Mouse (Mus musculus): ENCODE measurements around the gene Nat9. TPM values are rescaled to one million over a fixed set of nuclear protein-coding genes. Genes with fewer than 3 reads are reported as not detected.

Nat9 gene
- polyA plus RNA-seq, 1 experiment from 2014 or later: 19.1 TPM

- ATAC-seq (ENCODE audit: low FRiP score, low read depth): no peak
- Histone ChIP-seq H3K4me3 (no peak overlapping the region), H3K27me3 (no peaks in the 10 kb centered on the region), H3K9ac (no peak overlapping the region), H3K9me3 (no peaks in the 10 kb centered on the region), H3K4me1 (replicated peaks) (peaks cover 21% of the 10 kb centered on the region), H3K27ac (replicated peaks) (no peak overlapping the region), H3K36me3 (no peaks in the 10 kb centered on the region), H3K4me2 (peak overlapping the region; percentile 85)
- 90% methylated on average over 13 of the region's 13 CpGs for WGBS
These were observed 1.0 kb upstream of the Nat9 start for GRCm38 (mm10) chr11:115188539-115189231.

- Histone ChIP-seq H3K36me3 (no peaks in the 10 kb centered on the region), H3K27ac (replicated peaks) (peak within 1 kb of the TSS; percentile 82), H3K27me3 (no peaks in the 10 kb centered on the region), H3K4me1 (replicated peaks) (peaks cover 22% of the 10 kb centered on the region), H3K9me3 (no peaks in the 10 kb centered on the region), H3K9ac (peak within 1 kb of the TSS; percentile 70), H3K4me3 (peak within 1 kb of the TSS; percentile 63), H3K4me2 (peak within 1 kb of the TSS; percentile 85)
- ATAC-seq (ENCODE audit: low FRiP score, low read depth): peak; percentile 94
- under 1% methylated on average over 39 of the region's 39 CpGs for WGBS
These were observed 427 bp downstream of the Nat9 start, which contains the start of gene Tmem104 for GRCm38 (mm10) chr11:115187224-115187639. Tmem104 (plus strand) TSS chr11:115187487.

- ATAC-seq (ENCODE audit: low FRiP score, low read depth): no peak
- no peaks in the 10 kb centered on the region for H3K27me3 ChIP-seq
- no peak overlapping the region for H3K4me3 ChIP-seq
- 66% methylated on average over 4 of the region's 4 CpGs for WGBS
- H3K36me3 ChIP-seq: no peaks in the 10 kb centered on the region
- no peak overlapping the region for H3K9ac ChIP-seq
- H3K4me1 ChIP-seq (replicated peaks): peaks cover 27% of the 10 kb centered on the region
- H3K9me3 ChIP-seq: no peaks in the 10 kb centered on the region
- no peak overlapping the region for H3K4me2 ChIP-seq
- no peak overlapping the region for H3K27ac ChIP-seq (replicated peaks)
These were observed 2.7 kb downstream of the Nat9 start for GRCm38 (mm10) chr11:115184973-115185372.

- no peaks in the 10 kb centered on the region for H3K27me3 ChIP-seq
- H3K9me3 ChIP-seq: no peaks in the 10 kb centered on the region
- no peaks in the 10 kb centered on the region for H3K36me3 ChIP-seq
- no peak overlapping the region for H3K4me3 ChIP-seq
- no peak overlapping the region for H3K4me2 ChIP-seq
- H3K9ac ChIP-seq: no peak overlapping the region
- no peak for ATAC-seq (ENCODE audit: low FRiP score, low read depth)
- peaks cover 38% of the 10 kb centered on the region for H3K4me1 ChIP-seq (replicated peaks)
- WGBS: 23% methylated on average over 12 of the region's 12 CpGs
- H3K27ac ChIP-seq (replicated peaks): no peak overlapping the region
These were observed 5.6 kb downstream of the Nat9 start for GRCm38 (mm10) chr11:115181913-115182638.

- peaks cover 51% of the 10 kb centered on the region for H3K4me1 ChIP-seq (replicated peaks)
These were observed 7.8 kb downstream of the Nat9 start for GRCm38 (mm10) chr11:115179881-115180280.

GRCm38 (mm10) chr11:115179191-115179590 lies 8.5 kb downstream of the Nat9 start:
- H3K36me3 ChIP-seq: no peaks in the 10 kb centered on the region
- no peak overlapping the region for H3K4me3 ChIP-seq
- H3K4me1 ChIP-seq (replicated peaks): peaks cover 57% of the 10 kb centered on the region
- H3K9ac ChIP-seq: no peak overlapping the region
- WGBS: 57% methylated on average over 6 of the region's 6 CpGs
- no peaks in the 10 kb centered on the region for H3K9me3 ChIP-seq
- H3K27me3 ChIP-seq: peaks cover 7% of the 10 kb centered on the region; the same call in 1 of the 2 replicates
- ATAC-seq (ENCODE audit: low FRiP score, low read depth): peak; percentile 81
- H3K27ac ChIP-seq (replicated peaks): peak overlapping the region; percentile 75
- H3K4me2 ChIP-seq: no peak overlapping the region

More at GRCm38 (mm10) chr11:115179881-115180280, 7.8 kb downstream of the Nat9 start:
- no peak for ATAC-seq (ENCODE audit: low FRiP score, low read depth)
- no peak overlapping the region for H3K4me3 ChIP-seq
- 69% methylated on average over 6 of the region's 6 CpGs for WGBS
- peak overlapping the region; percentile 62 for H3K27ac ChIP-seq (replicated peaks)
- H3K36me3 ChIP-seq: no peaks in the 10 kb centered on the region
- no peak overlapping the region for H3K4me2 ChIP-seq
- H3K9ac ChIP-seq: no peak overlapping the region
- H3K27me3 ChIP-seq: 0 out of 2 replicates have a peak, but pooled peaks cover 3% of the 10 kb centered on the region
- no peaks in the 10 kb centered on the region for H3K9me3 ChIP-seq

GRCm38 (mm10) chr11:115178766-115179165 lies 8.9 kb downstream of the Nat9 start:
- Histone ChIP-seq H3K9ac (no peak overlapping the region), H3K27me3 (peaks cover 11% of the 10 kb centered on the region; the same call in 1 of the 2 replicates), H3K9me3 (no peaks in the 10 kb centered on the region), H3K36me3 (no peaks in the 10 kb centered on the region), H3K4me3 (no peak overlapping the region), H3K27ac (replicated peaks) (peak overlapping the region; percentile 75), H3K4me2 (no peak overlapping the region), H3K4me1 (replicated peaks) (peaks cover 62% of the 10 kb centered on the region)
- 80% methylated on average over 2 of the region's 2 CpGs for WGBS
- ATAC-seq (ENCODE audit: low FRiP score, low read depth): no peak

- H3K4me1 ChIP-seq (replicated peaks): peaks cover 72% of the 10 kb centered on the region
- ATAC-seq (ENCODE audit: low FRiP score, low read depth): peak; percentile 78
- 26% methylated on average over 10 of the region's 10 CpGs for WGBS
These were observed 10.0 kb downstream of the Nat9 start for GRCm38 (mm10) chr11:115177559-115178195.

GRCm38 (mm10) chr11:115176399-115177190 lies 11.1 kb downstream of the Nat9 start:
- Histone ChIP-seq H3K36me3 (no peaks in the 10 kb centered on the region), H3K27ac (replicated peaks) (peak overlapping the region; percentile 27), H3K4me3 (no peak overlapping the region), H3K4me2 (no peak overlapping the region), H3K9ac (no peak overlapping the region), H3K9me3 (no peaks in the 10 kb centered on the region), H3K4me1 (replicated peaks) (peaks cover 77% of the 10 kb centered on the region), H3K27me3 (peaks cover 15% of the 10 kb centered on the region; the same call in 1 of the 2 replicates)
- 69% methylated on average over 24 of the region's 24 CpGs for WGBS
- no peak for ATAC-seq (ENCODE audit: low FRiP score, low read depth)

More at GRCm38 (mm10) chr11:115177559-115178195, 10.0 kb downstream of the Nat9 start:
- Histone ChIP-seq H3K4me2 (peak overlapping the region; percentile 24), H3K36me3 (no peaks in the 10 kb centered on the region), H3K9ac (no peak overlapping the region), H3K27me3 (peaks cover 15% of the 10 kb centered on the region; the same call in 1 of the 2 replicates), H3K4me3 (no peak overlapping the region), H3K9me3 (no peaks in the 10 kb centered on the region), H3K27ac (replicated peaks) (peak overlapping the region; percentile 75)

GRCm38 (mm10) chr11:115173549-115174339 lies 13.9 kb downstream of the Nat9 start:
- Histone ChIP-seq H3K4me3 (no peak overlapping the region), H3K36me3 (no peaks in the 10 kb centered on the region), H3K27ac (replicated peaks) (no peak overlapping the region), H3K4me2 (peak overlapping the region; percentile 16; the same call in 1 of the 2 replicates), H3K9me3 (no peaks in the 10 kb centered on the region), H3K9ac (no peak overlapping the region; the same call in 1 of the 2 replicates), H3K27me3 (peaks cover 15% of the 10 kb centered on the region; the same call in 1 of the 2 replicates), H3K4me1 (replicated peaks) (peaks cover 72% of the 10 kb centered on the region)
- WGBS: 22% methylated on average over 16 of the region's 16 CpGs
- ATAC-seq (ENCODE audit: low FRiP score, low read depth): no peak

Data from hindbrain, embryonic 15.5 days (tissue).